Mouse (Mus musculus): ENCODE results near the gene Ufl1. TPM values are rescaled to one million over a fixed set of nuclear protein-coding genes. Genes with fewer than 3 reads are reported as not detected.
"Not testable (repeated sequence)": the region's sequence is repeated elsewhere in the genome, so short reads cannot be mapped to it uniquely, and the experiment has no call there.

Ufl1 gene
- polyA plus RNA-seq (2017; shearing (Covaris generic)), result 10 to 100 TPM; 31.3 to 33.1 TPM

- peak; percentile 95 for ATAC-seq
Measured at GRCm38 (mm10) chr4:25281671-25282038, at the start of gene Ufl1. Gene Ufl1, minus strand, starts transcription at chr4:25281821.

DNA sequence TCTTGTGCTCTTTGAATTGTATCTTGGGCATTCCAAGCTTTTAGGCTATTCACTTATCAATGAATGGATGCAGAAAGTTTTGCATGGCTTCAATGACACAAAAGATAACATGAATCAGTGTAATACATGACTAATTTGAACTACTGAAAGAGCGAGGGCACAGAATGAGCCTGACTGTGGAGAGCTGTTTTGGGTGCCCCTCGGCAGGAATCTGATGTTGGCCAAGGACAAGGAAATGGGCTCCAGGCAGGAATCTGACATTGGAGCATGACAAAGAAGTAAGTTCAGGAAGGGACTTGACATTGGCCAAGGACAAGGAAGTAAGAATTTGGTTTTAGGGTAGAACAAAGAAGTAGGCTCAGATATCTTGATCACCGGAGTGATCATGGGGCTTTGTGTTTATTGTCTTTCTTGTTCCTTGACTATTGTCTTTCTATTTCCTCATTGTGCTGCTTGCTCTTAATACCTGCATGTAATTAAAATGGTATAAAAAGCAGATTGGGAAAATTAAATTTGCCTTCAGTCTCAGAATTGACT lies 44.1 kb upstream of the Ufl1 start:
- no peak for ATAC-seq

DNA sequence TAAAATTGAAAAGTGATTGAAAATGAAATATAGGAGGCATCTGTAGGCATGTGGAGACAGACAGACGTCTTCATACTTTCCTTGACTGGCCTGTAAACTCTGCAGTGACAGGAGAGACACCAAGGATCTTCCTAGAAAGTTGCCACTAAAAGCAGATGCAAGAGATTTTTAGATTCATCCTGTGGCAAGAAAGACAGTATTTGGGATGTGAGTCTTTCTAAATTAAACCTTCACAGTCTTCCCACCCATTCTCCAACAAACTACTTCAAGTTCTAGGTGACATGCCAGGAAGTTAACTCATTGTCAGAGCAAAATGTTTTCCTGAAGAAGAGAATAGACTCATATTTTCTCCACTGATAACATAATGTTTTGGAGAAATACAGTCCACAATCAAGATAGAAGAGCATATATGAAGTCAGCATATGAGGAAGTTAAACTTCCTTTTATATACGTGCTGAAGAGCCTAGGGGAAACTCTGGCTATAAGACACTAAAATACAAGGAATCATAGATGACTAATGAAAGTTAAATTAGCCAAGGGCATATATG lies 41.1 kb upstream of the Ufl1 start:
- ATAC-seq, result no peak

DNA sequence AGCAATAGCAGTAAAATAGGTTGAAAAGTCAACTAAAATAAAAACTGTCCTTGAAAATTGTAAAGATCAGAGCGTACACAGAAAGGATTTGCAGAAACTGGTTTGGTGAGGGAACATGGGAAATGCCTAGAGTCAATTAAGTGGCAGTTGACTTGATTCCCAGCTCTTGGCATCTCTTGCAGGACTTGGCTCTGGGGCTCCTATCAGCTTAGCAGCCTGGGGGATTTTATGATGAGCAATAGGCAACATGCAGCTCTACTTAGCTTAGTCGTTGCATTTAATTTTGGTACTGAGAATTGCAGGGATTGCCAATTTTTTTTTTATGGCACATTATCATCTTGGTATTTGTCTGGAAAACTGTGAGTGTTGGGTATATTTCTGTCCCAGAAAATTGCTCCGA lies 32.1 kb upstream of the Ufl1 start:
- ATAC-seq, result no peak

DNA sequence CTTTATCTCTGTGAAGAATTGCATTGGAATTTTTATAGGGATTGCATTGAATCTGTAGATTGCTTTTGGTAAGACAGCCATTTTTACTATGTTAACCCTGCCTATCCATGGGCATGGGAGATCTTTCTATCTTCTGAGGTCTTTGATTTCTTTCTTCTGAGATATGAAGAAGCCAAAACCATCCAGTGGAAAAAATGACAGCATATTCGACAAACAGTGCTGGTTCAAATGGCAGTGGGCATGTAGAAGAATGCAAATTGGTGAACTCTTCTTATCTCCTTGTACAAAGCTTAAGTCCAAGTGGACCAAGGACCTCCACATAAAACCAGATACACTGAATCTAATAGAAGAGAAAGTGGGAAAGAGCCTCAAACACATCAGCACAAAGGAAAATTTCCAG lies 3.4 kb upstream of the Ufl1 start:
- not testable (repeated sequence) for ATAC-seq

- ATAC-seq, result peak; percentile 50
Measured at GRCm38 (mm10) chr4:25280938-25281670, 517 bp downstream of the Ufl1 start.

DNA sequence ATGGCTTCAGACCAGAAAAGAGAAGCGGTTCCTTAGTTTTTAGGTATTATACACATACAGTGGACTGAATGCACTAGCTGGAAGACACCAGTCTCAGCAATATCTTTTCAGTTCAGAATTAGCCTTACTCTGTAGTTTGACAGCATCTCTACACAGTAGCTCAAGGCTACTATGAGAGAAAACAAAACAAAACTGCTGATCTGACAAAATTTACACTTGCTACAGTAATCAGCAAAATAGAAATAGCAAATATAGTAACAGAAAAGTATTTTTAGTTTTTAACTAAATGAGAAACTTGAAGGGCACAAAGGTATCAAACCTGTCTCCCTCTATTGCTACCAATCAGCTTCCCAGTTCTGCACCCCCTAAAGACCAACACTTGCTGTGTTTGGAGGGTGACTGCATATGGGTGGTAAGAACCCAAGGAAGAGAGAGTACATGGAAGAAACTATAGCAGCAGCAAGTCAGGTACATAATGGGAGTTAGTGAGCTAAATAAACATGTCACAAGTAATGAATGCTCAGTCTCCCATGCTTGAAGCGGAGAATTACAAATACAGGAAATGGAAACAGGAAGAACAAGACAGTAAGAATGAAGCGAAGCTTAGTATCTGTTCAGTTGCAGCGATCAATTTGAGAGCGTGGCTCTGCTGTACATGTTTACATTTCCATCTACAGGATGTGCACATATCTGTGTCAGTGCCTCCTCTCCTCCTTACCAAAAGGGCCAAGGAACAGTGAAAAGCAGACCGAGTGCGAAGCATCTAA lies 8.6 kb downstream of the Ufl1 start:
- no peak for ATAC-seq

- no peak for ATAC-seq
Measured at GRCm38 (mm10) chr4:25271926-25272325, 9.7 kb downstream of the Ufl1 start.

- no peak for ATAC-seq
Measured at GRCm38 (mm10) chr4:25267144-25267543, 14.5 kb downstream of the Ufl1 start.

DNA sequence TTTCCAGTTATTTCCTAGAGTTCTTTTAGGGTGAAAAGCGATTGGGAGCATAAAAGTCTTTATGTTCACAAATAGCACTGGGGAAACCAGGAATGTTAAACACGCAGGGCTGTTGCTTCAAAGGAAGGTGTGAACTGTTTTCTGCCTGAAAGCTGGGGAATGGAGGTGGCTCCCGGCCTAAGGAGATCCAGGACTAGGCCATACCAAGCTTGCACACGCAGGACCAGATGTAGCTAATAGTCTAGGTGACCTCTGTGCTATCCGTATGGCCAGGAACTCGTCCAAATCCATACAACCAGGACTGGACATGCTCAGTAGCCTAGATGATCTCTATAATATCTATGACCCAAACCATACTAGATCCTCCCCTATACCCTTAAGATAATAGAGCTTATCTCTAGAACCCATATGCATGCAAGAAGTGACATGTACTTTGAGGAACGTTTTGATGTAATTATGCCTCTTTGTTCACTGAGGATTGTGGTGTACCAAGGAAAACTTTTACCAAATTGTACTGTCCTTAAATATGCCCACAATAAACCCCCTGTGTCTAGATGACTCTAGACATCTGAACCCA lies 23.7 kb downstream of the Ufl1 start:
- no peak for ATAC-seq

- ATAC-seq, result no peak
Measured at GRCm38 (mm10) chr4:25242776-25243175, 38.8 kb downstream of the Ufl1 start, which contains the start of gene Fhl5. Gene Fhl5, minus strand, starts transcription at chr4:25242876.

DNA sequence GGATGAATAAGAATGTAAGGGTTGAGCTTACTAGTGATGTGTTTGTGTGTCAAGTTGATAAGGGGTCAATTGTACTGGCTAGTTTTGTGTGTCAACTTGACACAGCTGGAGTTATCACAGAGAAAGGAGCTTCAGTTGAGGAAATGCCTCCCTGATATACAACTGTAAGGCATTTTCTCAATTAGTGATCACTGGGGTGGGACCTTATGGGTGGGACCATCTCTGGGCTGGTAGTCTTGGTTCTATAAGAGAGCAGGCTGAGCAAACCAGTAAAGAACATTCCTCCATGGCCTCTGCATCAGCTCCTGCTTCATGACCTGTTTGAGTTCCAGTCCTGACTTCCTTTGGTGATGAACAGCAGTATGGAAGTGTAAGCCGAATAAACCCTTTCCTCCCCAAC lies 46.0 kb downstream of the Ufl1 start:
- not testable (repeated sequence) for ATAC-seq

DNA sequence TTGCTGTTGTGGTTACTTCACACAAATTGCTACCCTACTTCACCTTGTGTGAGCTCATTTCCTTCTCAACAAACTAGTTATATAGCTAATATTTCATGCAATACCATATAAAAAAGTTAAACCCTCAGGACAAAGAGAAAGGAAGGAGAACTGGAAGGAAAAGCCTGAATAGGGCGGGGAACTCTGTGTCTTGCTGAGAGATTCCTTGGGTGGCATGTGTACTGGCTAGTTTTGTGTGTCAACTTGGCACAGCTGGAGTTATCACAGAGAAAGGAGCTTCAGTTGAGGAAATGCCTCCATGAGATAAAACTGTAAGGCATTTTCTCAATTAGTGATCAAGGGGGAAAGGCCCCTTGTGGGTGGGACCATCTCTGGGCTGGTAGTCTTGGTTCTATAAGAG lies 47.9 kb downstream of the Ufl1 start:
- ATAC-seq, result not testable (repeated sequence)

- no peak for ATAC-seq
Measured at GRCm38 (mm10) chr4:25232546-25232945, 49.1 kb downstream of the Ufl1 start.

DNA sequence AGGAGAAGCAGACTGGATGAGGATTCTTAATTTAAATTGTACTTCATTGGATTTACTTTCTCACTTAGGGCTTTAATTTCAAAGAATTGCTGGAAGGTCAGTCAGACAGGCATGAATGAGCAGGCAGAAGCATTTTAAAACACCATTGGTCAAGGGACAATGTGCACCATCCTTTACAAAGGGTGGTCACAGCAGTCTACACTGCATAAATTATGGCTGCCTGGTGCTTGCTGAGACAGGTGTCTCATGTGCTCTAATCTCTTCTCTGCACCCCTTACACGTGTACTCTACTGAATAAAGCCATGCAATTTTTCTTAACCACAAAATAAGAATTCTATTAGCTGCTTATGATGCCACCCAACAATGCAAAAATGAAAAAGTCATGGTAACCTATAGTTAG lies 54.1 kb downstream of the Ufl1 start:
- no peak for ATAC-seq

- ATAC-seq, result no peak
Measured at GRCm38 (mm10) chr4:25221927-25222326, 59.7 kb downstream of the Ufl1 start.

GRCm38 (mm10) chr4:25213451-25213850 lies 68.2 kb downstream of the Ufl1 start:
- ATAC-seq, result no peak

- ATAC-seq, result no peak
Measured at GRCm38 (mm10) chr4:25206166-25206565, 75.5 kb downstream of the Ufl1 start.

Other genes starting within 250 kb of the Ufl1 start
- not detected for gene Fhl5, start 38.9 kb downstream of the Ufl1 start, polyA plus RNA-seq (2017; shearing (Covaris generic))